Mouse (Mus musculus) ES-E14 (cell line): ENCODE results near the gene Usp37.

Source experiments
- CHD2 ChIP-seq: IDR thresholded peaks from 2 replicates; pipeline ENCODE4 v1.6.1; 2014; ENCODE audit warnings: mild to moderate bottlenecking, low read depth, low read length, inconsistent platforms
- HCFC1 ChIP-seq: IDR thresholded peaks from 2 replicates; pipeline ENCODE4 v1.6.1; 2012; ENCODE audit warnings: low read length, inconsistent platforms, borderline replicate concordance; ENCODE audit not compliant: insufficient read depth
- ZC3H11A ChIP-seq: IDR thresholded peaks from 2 replicates; pipeline ENCODE4 v1.6.1; 2012; ENCODE audit warnings: low read depth, mild to moderate bottlenecking, inconsistent platforms, low read length, borderline replicate concordance
- ZNF384 ChIP-seq: IDR thresholded peaks from 2 replicates; pipeline ENCODE4 v1.6.1; 2012; ENCODE audit warnings: low read depth, low read length, inconsistent platforms

DNA sequence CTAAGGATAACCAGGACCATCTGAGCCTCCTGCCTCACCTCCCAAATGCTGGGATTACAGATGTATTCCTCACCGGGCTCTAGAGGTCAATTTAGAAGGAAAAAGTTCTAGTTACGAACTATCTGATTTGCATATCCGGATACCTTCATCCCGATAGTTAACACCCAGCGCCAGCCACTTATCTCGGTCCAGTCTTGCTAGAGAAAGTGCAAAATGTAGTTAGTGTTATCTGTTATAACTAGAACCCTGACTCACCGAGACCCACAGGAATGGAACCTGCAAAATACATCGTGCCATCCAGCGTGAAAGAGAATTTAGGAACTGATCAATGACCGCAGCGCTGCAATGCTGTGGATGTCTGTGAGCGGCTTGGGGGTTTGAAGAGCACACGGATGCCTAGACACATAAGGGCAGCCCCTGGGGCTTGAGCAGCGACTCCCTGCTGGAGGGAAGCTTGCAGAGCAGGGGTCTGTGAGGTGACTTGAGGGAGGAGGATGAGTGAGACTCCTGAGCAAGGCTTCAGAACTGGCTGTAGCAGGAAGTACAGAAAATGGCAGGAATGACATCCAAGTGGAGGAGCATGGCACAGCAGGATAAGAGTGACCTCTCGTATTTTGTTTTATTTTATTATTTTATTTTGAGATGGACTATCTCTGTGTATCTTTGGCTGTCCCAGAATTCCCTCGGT lies 142.9 kb downstream of the Usp37 start:
- TF ChIP-seq HCFC1 (no peak), CHD2 (no peak), ZC3H11A (no peak), ZNF384 (no peak)
